Mouse (Mus musculus) adrenal gland, adult 2 months (tissue): ENCODE data around the gene Olfr76. TPM values are rescaled to one million over a fixed set of nuclear protein-coding genes. Genes with fewer than 3 reads are reported as not detected.
A peak's percentile ranks its signal among the peaks of the same experiment; 100 is the strongest.
"Not testable (repeated sequence)": the region's sequence is repeated elsewhere in the genome, so short reads cannot be mapped to it uniquely, and the experiment has no call there.

Experiments
- DNase-seq: peaks from one replicate; pipeline ENCODE4 v3.0.0; 2021
- long read RNA-seq: library from polyadenylated mRNA; stranded (forward); transcript quantifications from one replicate; pipeline ENCODE4 v2.0.0, GENCODE M21; 2021
- polyA plus RNA-seq: library from polyadenylated mRNA; depleted of rRNA; stranded (reverse); fragments of >200 nt; gene quantifications from 2 replicates; pipeline ENCODE4 v1.2.3, GENCODE M21; 2012; rRNA removed
- total RNA-seq, 2 experiments: library from RNA; stranded (reverse); gene quantifications; 2 replicates each; pipeline ENCODE4 v1.2.3; 2021

Olfr76 gene
- total RNA-seq (not detected), polyA plus RNA-seq (not detected in 2 replicates)
- long read RNA-seq: 0 reads

- no peak for DNase-seq
Measured at GRCm38 (mm10) chr19:12123103-12123502, at the start of gene Olfr76. Gene Olfr76 (minus strand): TSS chr19:12123203.

DNA sequence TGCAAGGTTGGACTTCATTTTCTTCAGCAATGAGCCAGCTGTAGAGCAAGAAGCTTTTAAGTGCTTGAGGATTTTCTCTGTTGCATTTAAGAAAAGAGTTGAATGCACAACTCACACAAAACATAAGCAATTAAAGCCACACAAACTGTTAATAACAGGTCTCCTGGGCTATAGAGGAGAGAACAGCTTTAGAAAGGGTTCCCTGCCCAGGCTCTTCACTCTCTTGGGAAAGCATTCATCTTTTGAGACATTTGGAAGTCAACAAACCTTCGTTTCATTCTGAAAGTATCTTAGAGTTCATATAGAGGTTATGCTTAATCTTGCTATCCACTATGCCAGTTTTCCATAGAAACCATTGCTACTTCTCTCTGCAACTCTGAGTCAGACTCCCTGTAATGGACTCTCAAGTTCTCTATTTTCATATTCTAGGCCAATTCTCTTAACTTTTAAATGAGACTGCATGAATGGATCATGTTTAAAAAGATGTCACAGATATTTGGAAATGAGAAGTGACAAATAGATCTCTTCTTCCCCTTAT, 47.1 kb upstream of the Olfr76 start, which contains the start of gene Olfr1555-ps1:
Olfr1555-ps1 (minus strand) TSS at position 51 of the 538 bp plus-strand sequence.
- DNase-seq: not testable (repeated sequence)

DNA sequence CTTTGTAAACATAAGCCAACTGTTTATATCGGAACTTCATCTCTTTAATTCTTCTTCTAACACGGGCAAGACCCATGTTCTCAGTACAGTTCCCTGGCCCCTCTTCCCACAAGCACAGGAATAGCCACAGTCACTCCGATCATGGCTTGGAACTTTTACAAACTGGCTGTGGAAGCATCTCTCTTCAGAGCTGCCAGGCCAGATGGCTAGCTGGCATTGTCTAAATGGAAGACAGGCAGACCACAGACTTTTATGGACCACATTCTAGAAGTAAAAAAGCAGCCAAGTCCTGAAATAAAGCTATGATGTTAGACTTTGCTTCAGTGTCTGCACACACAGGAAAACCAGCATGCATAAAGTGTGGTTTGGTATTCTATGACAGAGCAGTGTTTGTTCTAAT, 22.4 kb upstream of the Olfr76 start:
- no peak for DNase-seq

GRCm38 (mm10) chr19:12143356-12143755, 20.4 kb upstream of the Olfr76 start:
- DNase-seq: no peak

- DNase-seq: peak; percentile 18
Measured at GRCm38 (mm10) chr19:12134289-12134688, 11.3 kb upstream of the Olfr76 start.

DNA sequence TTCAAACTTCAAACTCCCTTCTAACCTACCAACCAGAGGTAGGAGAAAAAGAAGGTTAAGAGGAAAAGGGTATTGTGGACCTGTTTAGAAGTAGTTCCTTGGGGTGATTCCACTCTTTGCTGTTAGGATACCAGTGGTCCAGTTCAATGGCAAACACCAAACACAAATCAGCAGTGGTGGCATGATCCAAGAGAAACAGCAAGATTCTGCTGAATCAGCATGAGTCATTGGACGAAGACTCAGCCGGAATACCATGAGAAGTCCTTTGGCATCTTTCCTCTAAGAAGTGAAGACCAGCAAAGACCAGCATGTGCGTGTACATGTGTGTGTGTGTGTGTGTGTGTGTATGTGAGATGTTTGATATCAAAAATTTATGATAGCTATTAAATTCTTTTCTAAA, 6.5 kb downstream of the Olfr76 start:
- no peak for DNase-seq

DNA sequence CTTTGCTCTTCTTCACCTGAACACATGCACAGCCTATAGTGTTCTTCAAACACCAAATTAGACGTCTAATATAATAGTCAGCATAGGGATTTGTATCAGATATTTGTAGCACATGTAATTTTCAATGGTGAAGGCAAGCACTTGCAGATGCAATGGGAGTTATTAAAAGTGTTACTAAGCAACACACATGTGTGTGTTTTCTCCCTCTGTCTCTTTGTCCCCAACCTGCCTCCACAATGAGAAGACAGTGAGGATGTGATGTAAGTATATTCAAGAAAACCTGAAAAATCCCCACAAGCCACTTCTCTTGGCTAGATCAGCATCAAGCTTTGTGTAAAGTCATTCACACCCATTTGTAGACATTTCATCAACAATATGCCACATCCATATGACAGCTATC, 7.2 kb downstream of the Olfr76 start, which contains the start of gene Olfr1428:
Olfr1428 (minus strand) TSS at position 101 of the 400 bp plus-strand sequence.
- no peak for DNase-seq

- DNase-seq: no peak
Measured at GRCm38 (mm10) chr19:12113807-12114206, 9.2 kb downstream of the Olfr76 start.

DNA sequence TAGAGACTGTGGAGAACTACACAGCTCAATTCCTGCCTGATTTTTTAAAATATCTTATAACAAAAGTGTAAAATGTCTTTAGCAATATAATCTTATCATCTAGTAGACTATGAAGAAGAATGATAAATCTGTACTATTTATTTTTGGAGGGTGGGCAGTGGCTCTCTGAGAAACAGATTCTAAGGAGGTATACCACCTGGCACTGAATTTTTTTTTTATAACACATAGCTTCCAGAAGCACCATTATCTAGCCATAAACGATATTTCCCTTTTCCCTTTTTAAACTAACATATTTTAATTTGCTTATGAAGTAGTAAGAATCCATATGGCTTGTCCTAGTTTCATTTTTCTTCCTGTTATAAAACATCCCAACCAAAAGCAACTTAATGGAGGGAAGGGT, 18.5 kb downstream of the Olfr76 start:
- DNase-seq: no peak

DNA sequence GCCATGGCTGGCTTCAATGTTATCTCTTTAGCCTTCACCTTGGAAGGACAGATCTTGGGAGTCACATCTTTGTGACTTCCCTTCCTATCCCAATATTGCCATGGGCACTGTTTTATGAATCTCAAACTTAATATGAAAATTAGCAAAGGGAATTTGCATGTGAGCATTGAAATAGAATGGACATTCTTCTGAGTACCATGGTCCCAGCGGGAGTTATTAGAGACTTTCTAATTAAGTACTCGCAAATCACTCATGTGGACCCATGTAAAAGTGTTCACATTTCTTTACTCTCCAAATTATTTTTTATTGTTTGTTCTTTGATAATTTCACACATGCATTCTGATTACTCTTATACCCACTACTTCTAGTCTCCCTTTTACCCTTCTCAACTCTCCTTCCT, 19.8 kb downstream of the Olfr76 start, which contains the start of gene Olfr1427:
Olfr1427 (minus strand) TSS at position 101 of the 400 bp plus-strand sequence.
- DNase-seq: no peak

DNA sequence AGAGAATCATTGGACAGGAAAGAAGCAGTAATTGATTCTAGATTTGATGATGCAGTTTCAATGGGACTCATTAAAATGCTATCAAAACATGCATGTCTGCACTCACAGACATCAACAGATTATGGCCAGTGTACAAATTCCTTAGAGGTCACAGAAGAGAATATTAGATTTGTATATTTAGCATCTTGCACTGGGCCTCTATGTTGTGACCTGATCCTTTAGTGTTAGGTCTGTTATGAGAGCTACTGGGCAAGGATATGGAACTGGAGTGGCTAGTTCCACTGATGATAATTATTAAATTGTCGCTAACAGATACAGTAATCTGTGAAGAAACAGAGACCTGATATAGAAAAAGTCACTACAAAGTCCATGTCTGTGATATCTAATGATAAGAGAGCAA, 31.1 kb downstream of the Olfr76 start, which contains the start of gene Olfr1426:
Olfr1426 (minus strand) TSS at position 101 of the 400 bp plus-strand sequence.
- no peak for DNase-seq

GRCm38 (mm10) chr19:12077631-12078030, 45.4 kb downstream of the Olfr76 start, which contains the start of gene Olfr1425:
Gene Olfr1425 (minus strand): TSS chr19:12077731.
- DNase-seq: not testable (repeated sequence)

DNA sequence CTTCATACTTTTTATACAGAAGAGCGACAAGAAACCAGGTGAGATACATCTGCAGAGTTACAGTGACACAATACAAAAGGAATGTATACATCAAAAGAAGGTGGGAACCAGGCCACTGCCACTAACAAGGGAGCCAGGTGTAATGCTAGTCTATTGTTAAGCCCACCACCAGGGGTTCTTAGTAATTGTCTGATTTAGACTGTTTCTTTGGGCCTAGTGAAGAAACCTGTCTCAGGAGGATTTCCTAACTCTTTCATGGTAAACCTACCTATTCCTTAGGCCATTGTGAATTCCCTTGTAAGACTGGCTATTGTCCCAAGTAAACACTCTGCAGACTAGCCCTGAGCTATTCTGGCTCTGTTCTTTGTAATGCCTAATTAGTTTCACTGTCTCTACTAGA, 53.5 kb downstream of the Olfr76 start:
- DNase-seq: not testable (repeated sequence)

Other genes with a start within 250 kb of the Olfr76 start
- gene Olfr1419, start 248.1 kb downstream of the Olfr76 start, total RNA-seq: not detected
- not detected in 2 replicates for gene Olfr1419, start 248.1 kb downstream of the Olfr76 start, polyA plus RNA-seq
- not detected for gene Olfr1420, start 236.6 kb downstream of the Olfr76 start, total RNA-seq
- not detected in 2 replicates for gene Olfr1420, start 236.6 kb downstream of the Olfr76 start, polyA plus RNA-seq
- 10 to 100 TPM; 24.2 to 35.3 TPM for gene Patl1, start 210.8 kb downstream of the Olfr76 start, total RNA-seq
- 13.5 and 15.7 TPM in 2 replicates for gene Patl1, start 210.8 kb downstream of the Olfr76 start, polyA plus RNA-seq
- 10 to 100 TPM; 80.8 to 86.7 TPM for gene Osbp, start 157.3 kb downstream of the Olfr76 start, total RNA-seq
- 9.6 and 14.0 TPM in 2 replicates for gene Osbp, start 157.3 kb downstream of the Olfr76 start, polyA plus RNA-seq
- not detected for gene Olfr1423, start 81.9 kb downstream of the Olfr76 start, total RNA-seq
- gene Olfr1423, start 81.9 kb downstream of the Olfr76 start, polyA plus RNA-seq: not detected in 2 replicates
- gene Olfr1424, start 60.5 kb downstream of the Olfr76 start, total RNA-seq: not detected
- not detected in 2 replicates for gene Olfr1424, start 60.5 kb downstream of the Olfr76 start, polyA plus RNA-seq
- not detected for gene Olfr1425, start 45.5 kb downstream of the Olfr76 start, total RNA-seq
- gene Olfr1425, start 45.5 kb downstream of the Olfr76 start, polyA plus RNA-seq: not detected in 2 replicates
- not detected for gene Olfr1426, start 31.2 kb downstream of the Olfr76 start, total RNA-seq
- not detected in 2 replicates for gene Olfr1426, start 31.2 kb downstream of the Olfr76 start, polyA plus RNA-seq
- gene Olfr1427, start 19.9 kb downstream of the Olfr76 start, total RNA-seq: not detected
- gene Olfr1427, start 19.9 kb downstream of the Olfr76 start, polyA plus RNA-seq: not detected in 2 replicates
- gene Olfr1428, start 7.3 kb downstream of the Olfr76 start, total RNA-seq: not detected
- not detected in 2 replicates for gene Olfr1428, start 7.3 kb downstream of the Olfr76 start, polyA plus RNA-seq
- not detected for gene Olfr1555-ps1, start 46.9 kb upstream of the Olfr76 start, total RNA-seq
- gene Olfr1555-ps1, start 46.9 kb upstream of the Olfr76 start, polyA plus RNA-seq: not detected in 2 replicates
- not detected for gene Olfr1431, start 77.4 kb upstream of the Olfr76 start, total RNA-seq
- gene Olfr1431, start 77.4 kb upstream of the Olfr76 start, polyA plus RNA-seq: not detected in 2 replicates
- not detected for gene Olfr1432, start 109.4 kb upstream of the Olfr76 start, total RNA-seq
- not detected in 2 replicates for gene Olfr1432, start 109.4 kb upstream of the Olfr76 start, polyA plus RNA-seq
- gene Olfr262, start 118.5 kb upstream of the Olfr76 start, total RNA-seq: not detected
- not detected in 2 replicates for gene Olfr262, start 118.5 kb upstream of the Olfr76 start, polyA plus RNA-seq
- gene Olfr235, start 137.8 kb upstream of the Olfr76 start, total RNA-seq: not detected
- gene Olfr235, start 137.8 kb upstream of the Olfr76 start, polyA plus RNA-seq: not detected in 2 replicates
- gene Olfr1434, start 156.7 kb upstream of the Olfr76 start, total RNA-seq: not detected
- not detected in 2 replicates for gene Olfr1434, start 156.7 kb upstream of the Olfr76 start, polyA plus RNA-seq
- gene Olfr1436, start 175.9 kb upstream of the Olfr76 start, total RNA-seq: not detected
- gene Olfr1436, start 175.9 kb upstream of the Olfr76 start, polyA plus RNA-seq: not detected in 2 replicates
- gene Olfr1437, start 201.9 kb upstream of the Olfr76 start, total RNA-seq: not detected
- not detected in 2 replicates for gene Olfr1437, start 201.9 kb upstream of the Olfr76 start, polyA plus RNA-seq
- gene Olfr1438-ps1, start 212.7 kb upstream of the Olfr76 start, total RNA-seq: not detected
- not detected in 2 replicates for gene Olfr1438-ps1, start 212.7 kb upstream of the Olfr76 start, polyA plus RNA-seq